Mouse (Mus musculus) left cerebral cortex, adult 8-10 months (tissue): ENCODE measurements around the gene D630045J12Rik. TPM values are rescaled to one million over a fixed set of nuclear protein-coding genes. Genes with fewer than 3 reads are reported as not detected.

Source experiments
- DNase-seq, 2 experiments: peaks; one replicate each; pipeline ENCODE4 v3.0.0; 2022; ENCODE audit warnings: low spot score in 2 of 2
- total RNA-seq, 4 experiments: library from RNA; stranded (reverse); gene quantifications; 2 replicates each; pipeline ENCODE4 v1.2.4; 2022

The D630045J12Rik gene
- total RNA-seq, 4 experiments from 2014 or later = 29.1 to 36.6 (median 33.5) TPM

DNA sequence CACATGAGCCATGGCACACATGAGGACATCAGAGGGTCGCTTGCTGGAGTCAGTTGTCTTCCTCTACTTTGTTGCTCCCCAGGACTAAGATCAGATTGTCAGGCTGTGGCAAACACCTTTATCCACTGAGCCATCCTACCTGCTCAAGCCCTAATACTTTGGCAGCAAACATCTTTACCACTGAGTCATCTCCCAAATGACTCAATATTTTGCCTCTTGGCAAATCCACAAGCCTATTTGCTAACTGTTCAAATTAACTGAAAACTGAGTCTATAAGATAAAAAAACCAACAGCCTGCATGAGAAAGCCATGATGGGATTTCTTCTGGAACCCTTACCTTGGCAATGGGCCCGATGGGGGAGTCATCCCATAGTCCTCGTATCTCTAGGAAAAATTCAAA is 114.7 kb downstream of the D630045J12Rik start:
- no peak for DNase-seq

DNA sequence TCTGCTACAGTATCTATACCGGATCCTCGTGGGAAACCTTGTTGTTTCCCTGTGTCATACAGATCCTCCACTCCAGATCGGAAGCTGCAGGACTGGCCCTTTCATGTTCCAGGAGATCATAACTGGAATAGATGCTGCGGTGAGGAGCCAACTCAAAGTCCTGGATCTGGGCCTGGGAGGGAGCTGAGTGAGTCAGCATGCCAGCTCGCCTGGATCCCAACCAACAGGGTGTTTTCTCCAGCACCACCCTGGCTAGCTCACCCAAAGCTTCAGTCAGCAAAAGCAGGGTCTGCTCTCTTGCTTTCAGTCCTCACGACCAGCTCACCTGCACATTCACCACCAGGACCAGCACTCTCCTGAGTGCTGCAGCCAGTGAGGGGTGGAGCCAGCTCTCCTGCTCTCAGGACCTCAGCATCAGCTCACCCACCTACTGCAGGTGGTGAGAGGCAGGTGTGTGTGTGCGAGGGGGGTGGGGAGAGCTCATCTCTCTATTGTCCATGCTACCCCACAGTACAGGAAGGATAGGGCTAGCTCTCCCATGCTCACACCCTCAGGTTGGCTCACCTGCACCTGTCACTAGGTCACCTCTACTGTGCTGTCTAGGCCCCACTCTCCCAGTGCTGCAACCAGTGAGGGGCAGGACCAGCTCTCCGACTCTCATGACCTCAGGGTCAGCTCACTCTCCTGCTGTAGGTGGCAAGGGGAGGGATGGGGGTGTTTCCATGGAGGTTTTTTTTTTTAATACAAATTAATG is 118.8 kb downstream of the D630045J12Rik start:
- DNase-seq = peak; percentile 35 to 76

DNA sequence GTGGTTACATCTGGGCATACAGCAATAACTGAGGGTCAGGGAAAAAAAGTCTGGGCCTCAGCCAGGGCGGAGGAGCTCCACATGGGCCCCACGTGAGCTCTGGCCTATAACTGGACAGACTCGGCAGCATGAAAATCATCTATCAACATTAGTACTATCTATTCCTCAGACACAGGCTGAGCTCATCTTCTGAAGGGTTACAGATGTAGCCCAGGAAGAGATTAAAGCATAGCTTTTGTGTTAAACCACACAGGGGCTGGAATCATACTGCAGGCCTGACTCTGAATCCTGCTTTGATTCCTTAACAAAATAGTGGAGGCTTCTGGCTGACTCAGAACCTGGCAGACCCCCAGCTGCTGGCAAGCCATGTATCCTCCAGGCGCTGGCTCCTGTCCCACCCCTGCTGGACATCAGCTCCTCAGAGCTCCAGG is 122.0 kb downstream of the D630045J12Rik start:
- DNase-seq = no peak

DNA sequence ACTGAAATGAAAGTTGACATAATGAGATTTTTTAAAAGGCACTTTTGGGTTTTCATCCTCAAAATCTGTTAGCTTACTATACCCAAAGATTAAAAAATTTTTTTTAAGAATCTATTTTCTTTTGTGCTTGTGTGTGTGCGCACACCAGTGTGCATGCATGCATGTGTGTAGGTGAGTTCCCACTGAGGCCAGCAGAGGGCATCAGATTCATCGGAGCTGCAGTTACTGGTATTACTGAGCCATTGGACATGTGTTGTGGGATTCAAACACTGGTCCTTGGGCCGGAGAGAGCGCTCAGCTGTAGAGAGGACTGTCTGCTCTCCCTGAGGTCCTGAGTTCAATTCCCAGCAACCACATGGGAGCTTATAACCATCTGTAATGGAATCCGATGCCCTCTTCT is 123.9 kb downstream of the D630045J12Rik start:
- DNase-seq = no peak

DNA sequence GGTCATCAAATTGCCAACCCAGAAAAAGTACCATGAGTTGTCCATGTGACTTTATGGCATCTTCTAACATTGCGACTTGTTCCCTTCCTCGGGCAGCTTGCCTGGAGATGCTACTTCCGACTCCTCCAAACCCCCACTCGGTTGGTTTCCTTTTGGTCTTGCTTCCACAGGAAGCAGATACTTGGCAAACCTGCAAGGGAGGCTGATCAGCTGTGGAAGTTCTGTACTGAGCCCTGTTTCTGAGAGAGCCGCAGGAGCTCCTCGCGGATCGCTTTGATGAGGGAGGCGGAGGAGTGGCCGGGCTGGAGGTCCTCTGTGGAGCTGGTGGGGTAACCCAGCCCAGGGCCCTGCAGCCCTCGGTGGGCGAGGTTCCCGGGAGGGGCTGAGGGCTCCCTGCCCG is 125.7 kb downstream of the D630045J12Rik start:
- no peak for DNase-seq

DNA sequence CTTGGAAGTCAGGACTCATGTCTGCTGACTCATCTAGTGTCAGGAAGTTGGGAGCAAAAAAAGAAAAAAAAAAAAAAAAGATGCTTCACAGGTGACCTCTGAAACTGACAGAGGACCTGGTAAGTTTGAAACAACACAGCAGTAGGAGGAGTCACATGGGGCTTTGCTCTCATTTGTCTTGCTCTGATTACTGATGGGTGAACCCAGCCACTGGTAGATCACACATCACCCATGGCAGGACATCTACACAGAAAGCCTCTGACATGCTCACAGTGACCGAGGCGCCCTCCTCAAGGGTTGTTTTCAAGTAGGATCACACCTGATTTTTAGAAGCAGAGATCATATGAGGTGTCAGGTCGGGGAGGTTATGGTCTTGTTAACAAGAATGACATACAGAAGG is 128.3 kb downstream of the D630045J12Rik start:
- DNase-seq = no peak

DNA sequence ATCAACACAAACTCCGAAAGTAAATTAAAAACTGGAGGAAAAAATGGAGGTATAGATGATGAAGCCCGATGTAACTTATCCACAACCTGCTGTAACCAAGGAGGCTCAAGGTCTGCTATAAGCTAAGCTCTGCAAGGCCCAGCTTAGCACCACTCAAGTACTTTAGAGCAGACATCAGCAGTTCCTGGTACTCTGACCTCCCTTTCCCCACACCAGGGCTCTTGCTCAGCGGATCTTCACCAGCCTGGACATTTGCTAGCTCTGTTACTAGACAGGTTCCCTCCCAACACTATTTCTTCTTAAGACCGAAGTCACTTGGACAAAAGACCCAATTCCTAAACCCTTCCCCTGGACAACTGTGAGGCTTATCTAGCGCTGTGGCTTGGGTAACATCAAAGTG is 128.9 kb downstream of the D630045J12Rik start:
- DNase-seq = no peak

DNA sequence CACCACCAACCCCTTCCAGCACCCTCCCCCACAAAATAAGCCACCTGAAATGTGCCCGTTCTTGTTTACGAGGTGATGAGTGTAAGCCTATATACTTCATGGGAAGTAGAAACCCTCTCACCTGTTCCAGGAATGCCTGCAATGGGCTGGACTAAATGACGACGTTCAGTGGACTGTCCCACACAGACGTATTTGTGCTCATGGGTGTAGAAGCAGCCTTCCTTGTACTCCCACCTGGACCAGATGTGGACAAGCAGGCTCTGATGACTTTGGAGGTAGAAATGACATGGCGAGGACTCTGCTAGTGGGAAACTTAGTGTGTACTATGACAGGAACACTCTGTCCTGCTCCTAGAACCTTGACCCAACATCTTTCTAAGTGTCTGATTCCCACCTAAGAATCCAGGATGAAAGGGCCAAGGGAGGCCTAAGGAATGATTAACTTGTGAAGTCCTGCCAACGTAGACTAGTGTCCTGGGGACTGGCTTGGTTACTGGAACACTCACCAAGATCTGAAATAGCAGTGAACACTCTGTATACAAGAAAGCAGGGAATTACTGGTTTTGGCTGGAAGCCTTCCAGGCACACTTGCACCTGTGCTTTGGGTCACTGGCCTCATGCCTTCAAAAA is 129.5 kb downstream of the D630045J12Rik start, which contains the start of gene Atp6v0a4:
Atp6v0a4 (minus strand) TSS at position 380 of the 629 bp plus-strand sequence.
- no peak for DNase-seq

DNA sequence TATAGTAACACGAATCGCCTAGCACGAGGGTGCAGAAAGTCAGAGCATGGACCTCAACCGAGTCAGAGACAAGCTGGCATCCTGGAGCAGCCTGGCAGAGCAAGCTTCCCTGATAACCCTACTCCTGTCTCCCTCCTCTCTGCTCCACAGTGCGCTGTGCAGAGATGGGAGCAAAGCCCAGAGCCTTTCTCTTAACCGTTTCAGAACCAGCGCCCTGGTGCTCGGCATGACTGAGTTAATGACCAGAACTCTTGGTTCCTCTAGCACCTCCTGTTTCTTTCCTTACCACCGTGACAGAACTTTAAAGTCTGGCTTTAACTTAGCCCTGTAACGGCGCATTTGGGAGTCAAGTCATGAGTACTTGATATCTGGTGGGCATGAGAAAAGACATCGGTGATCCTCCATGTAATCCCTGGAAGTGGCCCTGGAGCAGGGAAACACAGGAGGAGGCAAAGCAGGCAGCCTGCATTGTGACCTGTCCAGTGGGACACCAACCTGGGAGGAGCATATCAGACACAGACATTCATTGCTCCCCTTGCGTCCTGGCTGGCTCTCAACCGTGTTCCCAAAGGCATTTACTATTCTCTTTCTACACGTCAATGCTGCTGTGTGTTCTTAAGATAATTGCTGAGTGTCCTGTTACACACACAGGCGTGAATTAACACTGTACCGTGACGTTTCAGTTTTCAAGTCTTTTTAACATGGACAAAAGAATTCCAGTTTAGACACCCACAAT is 130.2 kb downstream of the D630045J12Rik start:
- DNase-seq = no peak

DNA sequence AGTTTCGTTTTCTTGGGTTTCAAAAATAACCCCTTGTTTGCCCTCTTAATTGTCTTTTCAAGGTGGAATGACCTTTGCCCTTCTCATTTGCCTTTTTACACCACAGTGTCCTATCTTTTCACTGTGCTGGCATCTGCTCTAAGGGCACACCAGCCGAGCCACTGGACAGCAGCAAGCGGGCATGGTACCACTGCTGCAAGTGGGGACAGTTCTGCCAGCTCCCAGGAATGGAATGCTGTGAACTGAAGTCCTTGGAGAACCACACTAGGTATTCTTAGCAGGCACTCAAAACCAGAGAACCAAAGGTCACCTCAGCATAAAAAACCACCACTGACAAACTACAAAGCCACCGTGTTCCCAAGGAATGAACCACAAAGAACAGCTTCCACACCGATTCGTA is 131.0 kb downstream of the D630045J12Rik start:
- DNase-seq = no peak

DNA sequence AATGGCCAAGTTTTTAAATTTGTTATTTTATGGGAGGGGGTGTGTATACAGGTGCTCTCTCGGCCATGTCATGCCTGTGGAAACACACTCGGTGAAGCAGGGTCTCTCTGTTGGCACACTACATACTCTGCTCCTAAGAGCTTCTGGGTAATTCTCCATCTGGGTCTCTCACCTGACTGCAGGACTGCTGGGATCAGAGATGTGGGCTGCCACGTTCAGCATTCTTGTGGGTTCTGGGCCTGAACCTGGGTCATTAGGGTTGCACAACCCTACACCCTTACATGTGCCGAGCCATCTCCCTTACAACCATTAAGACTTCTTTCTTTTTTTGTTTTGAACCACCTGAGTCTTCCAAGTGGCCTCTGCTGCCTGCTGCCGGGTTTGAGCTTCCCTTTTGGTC is 132.0 kb downstream of the D630045J12Rik start:
- no peak for DNase-seq

DNA sequence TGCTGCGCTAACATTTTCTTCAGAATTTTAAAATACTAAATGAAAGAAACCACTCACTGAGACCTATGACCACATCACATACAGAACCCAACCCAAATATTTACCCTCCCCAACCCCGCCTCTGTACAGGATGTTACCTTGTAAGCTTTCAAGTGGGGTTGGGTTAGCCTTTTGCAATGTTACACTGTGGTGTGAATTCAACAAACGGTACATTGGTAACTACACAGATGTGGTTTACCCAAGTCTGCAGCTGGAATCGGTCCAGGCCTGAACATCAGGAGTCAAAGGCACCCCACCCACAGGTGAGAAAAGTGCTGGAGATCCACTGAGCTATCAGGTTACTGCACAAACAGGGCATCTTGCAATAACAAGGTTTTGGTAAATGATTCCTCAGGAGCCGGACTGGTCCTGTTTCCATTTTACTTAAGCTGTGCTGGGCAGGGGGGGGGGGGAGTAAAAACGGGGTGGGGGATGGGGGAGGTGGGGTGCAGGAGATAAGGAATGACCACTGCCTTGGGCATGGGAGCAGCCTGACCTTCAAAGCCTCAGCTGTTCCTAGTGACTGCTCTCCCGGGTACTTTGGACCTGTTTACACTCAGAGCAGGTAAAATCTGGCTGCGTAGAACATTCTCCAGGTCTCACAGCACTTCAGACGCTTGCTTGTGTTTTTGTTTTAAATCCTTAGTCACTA is 133.0 kb downstream of the D630045J12Rik start:
- DNase-seq = no peak

DNA sequence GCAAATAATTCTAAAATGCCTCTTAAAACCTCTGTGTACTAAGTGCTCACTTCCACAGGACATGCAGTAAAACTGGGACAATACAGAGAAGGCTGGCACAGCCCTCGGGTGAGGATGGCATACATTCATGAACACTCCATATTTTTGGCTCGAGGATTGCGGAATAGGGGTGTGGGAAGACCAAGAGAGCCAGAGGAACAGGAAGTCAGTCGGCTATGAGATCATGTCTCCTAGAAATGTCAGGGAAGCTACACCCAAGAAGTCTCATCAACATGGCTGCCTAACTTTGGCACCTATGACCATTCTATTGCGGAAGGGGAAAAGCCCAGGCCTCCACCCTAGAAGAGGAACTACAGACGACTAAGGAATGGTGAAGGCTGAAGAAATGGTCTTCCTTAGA is 135.5 kb downstream of the D630045J12Rik start:
- DNase-seq = no peak

DNA sequence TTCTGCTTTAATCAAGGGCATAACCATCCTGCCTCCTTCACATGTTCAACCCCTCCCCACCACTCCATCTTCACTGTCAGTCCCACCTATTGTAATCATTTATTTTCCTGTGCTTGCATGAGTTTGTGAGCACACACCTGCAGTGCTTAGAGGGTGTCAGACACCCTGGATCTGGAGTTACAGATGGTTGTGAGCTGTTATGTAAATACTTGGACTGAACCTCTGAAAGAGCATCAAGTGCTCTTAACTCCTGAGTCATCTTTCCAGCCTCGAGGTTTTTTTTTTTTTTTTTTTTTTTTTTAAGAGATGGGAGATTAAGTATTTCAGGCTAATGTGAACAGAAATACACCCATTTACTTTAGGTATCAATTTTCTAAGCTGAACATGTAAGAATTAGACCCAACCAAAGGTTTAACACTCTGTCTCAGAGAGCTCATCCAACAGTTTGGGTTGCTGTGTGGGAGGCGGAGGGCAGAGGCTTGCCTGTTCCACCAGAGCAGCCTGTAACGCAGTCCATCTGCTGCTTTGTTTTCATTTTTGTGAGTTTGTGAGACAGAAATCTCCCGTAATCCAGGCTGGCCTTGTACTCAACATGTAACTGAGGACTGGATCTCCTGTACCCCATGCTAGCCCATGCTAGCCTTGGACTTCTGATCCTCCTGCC is 137.6 kb downstream of the D630045J12Rik start:
- DNase-seq = peak in 1 of 2 experiments; percentile 43

DNA sequence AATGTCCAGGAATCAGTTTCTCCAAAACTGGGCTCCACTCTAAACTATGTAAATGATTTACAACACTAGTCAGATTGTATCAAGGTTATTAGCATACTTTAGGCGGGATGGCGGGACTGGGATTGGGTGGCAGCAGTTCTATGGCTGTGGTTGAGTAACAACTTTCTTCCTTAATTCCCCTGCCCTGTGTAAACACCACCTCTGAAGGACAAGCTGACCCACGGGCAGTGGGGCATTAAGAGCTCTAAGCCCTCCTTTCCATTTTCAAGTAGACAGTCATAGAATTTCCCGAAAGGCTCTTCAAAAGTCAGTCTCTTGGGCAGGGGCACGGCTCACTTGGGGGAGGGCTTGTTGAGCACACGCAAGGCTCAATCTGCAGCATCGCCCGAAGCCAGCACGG is 142.9 kb downstream of the D630045J12Rik start:
- no peak for DNase-seq

DNA sequence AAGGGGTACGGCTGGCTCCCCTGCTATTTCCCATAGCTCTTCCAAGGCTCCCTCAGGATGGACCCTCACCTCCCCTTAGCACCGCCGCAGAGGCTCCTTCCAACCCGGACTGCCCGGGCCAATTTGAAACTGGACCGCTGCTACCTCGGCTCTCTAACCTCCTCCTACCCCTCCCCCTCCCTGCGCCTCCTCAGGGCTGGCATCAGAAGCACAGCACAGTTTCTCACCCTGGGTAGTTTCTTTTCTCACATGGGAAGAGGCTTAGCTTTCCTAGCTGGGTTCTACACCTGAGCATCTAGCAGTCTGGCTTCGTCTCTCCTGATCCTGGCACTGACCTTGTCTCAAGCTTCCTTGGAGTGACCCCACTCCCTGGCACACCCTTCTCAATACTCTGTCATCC is 143.9 kb downstream of the D630045J12Rik start:
- no peak for DNase-seq

DNA sequence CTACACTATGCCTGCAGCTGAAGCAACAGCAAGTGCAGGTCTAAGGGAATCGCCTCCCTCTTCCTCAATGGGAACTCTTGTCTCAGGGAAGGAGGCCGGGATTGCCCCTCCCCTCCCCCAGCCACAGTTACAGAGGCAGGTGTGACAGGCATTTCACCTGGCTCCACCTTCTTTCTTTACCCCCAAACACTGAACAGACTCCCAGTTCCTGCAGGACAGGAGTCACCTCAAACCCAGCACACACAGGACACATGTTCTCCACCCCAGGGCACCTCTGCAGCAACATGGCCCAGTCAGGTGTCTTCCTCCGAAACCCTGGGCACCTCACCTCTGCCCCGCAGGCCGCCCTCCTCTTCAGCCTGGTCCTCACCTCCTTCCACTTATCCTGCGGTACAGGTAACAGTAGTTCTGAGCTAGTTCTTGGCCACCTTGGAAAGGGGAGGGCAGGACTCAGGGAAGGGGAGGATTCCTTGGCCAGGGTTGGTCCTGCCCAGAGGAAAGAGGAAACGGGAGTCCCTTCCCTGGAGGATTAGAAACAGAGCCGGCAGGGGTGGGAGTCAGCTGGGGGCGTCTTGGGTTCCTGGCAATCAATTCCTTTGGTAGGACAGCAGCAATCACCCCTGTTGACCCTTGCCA is 144.5 kb downstream of the D630045J12Rik start, which contains the start of gene Tmem213:
Tmem213 (plus strand) TSS at position 96 of the 636 bp plus-strand sequence.
- no peak for DNase-seq

DNA sequence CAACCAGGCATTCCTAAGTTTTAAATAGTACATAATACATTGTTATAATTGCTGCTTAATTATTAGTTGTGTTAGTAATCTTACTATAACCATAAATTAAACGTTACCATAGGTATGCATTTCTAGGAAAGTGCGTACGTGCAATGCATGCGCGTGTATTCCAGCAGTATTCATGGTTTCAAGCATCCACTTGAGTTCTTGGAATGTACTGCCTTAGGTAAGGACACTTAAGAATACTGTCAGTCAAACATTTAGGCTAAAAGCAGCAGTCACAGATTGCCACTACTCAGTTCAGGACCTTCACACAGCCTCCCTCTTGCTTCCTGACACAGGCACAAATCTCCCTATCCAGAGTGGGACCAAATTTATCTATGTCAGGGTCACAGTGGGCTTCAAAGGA is 145.4 kb downstream of the D630045J12Rik start:
- DNase-seq = no peak

DNA sequence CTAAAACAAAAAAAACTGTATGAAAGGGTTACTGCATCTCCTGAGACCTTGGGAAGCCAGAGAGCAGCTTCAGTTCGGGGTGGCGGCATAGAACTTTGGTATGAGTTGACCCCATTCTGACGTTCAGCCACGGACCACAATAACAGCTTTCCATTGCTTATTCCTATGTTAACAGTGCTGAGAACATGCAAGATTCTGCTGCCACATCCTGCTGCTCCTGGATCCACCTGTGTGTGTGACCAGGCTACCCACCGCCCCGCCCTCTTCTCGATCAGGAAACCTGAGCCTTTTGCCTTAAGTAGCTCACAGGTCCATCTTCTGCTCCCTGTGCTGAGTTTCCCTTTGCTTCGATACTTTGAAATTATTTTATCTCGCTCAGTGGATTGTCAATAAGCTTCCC is 147.9 kb downstream of the D630045J12Rik start:
- DNase-seq = no peak

DNA sequence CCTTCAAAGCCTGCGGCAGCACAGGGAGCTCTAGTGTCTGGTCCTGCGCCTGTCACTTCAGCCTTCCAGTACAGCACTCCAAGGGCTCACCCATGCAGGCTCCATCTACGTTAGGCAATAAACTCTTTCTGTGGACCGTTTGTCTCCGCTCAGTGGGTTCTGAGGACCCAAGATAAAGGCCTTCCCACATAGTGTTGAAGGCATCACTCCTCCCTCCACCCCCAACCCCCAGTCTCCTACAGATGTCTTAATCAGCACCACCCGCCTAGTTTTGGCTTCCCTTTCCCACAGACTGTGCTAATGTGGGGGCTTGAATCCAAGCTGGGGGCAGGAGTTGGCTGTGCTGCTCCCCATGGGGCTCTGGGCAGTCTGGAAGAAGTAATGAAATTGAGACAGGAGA is 150.0 kb downstream of the D630045J12Rik start:
- DNase-seq = no peak
